Mouse (Mus musculus) spleen, adult 12 weeks (tissue): ENCODE data around the gene Olfr591.
"Not testable (repeated sequence)": the region's sequence is repeated elsewhere in the genome, so short reads cannot be mapped to it uniquely, and the experiment has no call there.

Experiments used
- DNase-seq: peaks from one replicate; pipeline ENCODE4 v3.0.0; 2022; ENCODE audit warnings: low spot score

Gene Olfr591

DNA sequence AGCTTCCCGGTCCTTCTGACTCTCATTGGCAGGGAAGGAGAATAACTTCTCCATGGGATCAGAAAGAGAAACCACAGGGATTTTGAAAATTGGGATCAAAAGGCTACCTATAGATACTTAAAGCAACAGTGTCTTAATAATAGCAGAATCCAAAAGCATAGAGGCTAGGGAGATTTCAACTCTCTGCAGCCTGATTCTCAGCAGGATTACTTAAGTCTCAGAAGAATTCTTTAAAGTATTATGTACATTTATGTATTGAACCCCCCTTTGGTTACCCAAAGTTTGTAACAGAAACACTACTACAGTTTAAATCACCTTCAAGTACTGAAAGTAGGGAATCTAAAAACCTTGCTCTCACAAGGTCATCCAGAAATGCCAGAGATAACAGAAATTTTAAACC, at the start of gene Olfr591:
Gene Olfr591, minus strand, starts transcription at position 101 of the 400 bp plus-strand sequence.
- DNase-seq, result no peak

DNA sequence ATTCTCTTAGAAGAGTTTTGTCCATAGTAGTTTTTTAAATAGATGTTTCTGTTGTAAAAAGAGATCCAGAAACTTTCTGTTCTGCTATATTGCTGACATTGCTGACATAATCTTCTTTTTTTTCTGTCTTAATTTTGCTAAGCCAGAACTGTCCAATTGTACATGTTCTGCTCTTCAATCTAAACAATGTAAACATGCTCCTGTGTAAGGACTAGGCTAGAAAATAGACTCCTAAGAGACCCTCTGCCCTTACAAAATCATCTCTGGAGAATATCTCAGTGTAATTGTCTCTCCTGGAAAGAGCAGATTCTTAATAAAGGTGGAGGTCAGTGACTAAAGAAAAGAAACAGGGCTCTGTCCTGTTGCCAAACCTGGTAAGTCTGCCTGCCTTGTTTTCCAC, 38.6 kb upstream of the Olfr591 start, which contains the start of gene Olfr594:
Gene Olfr594, plus strand, starts transcription at position 301 of the 400 bp plus-strand sequence.
- no peak for DNase-seq

DNA sequence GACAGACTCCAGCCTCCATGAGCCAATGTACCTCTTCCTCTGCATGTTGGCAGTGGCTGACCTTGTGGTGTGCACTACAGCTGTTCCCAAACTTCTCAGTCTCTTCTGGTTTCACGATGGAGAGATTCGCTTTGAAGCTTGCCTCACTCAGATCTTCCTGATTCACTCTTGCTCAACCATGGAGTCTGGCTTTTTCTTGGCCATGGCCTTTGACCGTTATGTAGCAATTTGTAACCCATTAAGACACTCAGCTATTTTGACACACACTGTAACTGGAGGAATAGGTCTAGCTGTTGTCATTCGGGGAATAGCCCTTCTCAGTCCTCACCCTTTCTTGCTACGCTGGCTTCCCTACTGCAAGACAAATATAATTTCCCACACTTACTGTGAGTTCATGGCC, 33.9 kb upstream of the Olfr591 start:
- not testable (repeated sequence) for DNase-seq

DNA sequence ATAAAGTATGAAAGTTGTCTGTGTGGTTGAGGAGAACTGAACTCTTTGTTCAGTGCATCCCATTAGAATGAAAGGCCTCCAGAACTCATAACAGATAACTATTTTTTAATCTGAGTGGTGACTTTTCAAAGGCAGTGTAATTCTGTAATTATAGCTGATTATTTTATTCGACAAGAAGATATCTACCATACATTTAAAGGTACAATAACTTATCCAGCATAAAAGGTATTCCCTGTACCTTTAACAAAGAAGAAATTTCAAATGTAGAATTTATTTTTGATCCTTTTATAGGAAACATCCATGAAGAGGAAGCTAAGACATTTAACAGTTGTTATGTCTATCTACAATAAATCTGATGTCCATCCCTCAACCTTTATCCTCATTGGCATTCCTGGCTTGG, 33.4 kb upstream of the Olfr591 start, which contains the start of gene Olfr593:
Gene Olfr593, plus strand, starts transcription at position 301 of the 400 bp plus-strand sequence.
- no peak for DNase-seq

DNA sequence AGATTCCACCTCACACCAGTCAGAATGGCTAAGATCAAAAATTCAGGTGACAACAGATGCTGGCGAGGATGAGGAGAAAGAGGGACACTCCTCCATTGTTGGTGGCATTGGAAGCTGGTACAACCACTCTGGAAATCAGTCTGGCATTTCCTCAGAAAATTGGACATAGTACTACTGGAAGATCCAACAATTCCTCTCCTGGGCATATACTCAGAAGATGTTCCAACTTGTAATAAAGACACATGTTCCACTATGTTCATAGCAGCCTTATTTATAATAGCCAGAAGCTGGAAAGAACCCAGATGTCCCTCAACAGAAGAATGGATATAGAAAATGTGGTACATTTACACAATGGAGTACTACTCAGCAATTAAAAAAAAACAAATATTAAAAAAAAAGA, 6.4 kb upstream of the Olfr591 start, which contains the start of gene Olfr592:
Gene Olfr592, plus strand, starts transcription at position 301 of the 400 bp plus-strand sequence.
- not testable (repeated sequence) for DNase-seq

DNA sequence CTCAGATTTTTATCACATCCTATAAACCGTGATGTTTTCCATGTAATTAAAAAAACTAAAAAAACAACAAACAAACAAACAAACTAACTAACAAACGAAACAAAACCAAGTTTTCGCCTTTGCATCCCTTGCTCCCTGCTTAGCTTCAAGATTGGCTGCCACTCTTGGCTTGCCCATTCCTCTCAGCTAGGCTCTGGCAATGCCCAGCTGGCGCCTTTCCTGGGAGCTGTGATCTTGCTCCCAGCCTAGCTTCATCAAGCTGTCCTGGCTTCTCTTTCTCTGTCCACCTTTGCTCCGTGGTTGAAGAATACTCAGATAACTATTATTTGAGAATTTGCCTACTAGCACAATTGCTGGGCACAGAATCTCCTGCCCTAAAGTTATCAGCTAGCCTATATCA, 8.4 kb downstream of the Olfr591 start:
- DNase-seq, result no peak

DNA sequence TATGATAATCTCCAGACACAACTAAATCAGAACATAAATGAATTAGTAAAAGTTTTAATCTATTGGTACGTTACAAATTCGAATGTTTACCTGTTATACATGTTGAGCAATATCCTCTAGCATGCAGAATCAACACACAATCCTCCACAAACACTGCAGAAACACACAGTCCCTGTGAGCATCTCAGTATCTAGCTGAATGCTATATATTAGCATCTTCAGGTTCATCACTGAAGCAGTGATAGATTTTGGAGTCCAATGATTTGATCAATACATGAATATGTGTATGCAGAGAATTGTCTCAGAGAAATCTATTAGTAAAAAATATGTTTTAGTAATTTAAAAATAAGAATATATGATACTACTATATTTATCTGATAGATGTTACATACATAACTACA, 21.9 kb downstream of the Olfr591 start, which contains the start of gene Olfr589:
Gene Olfr589, minus strand, starts transcription at position 101 of the 400 bp plus-strand sequence.
- DNase-seq, result no peak

DNA sequence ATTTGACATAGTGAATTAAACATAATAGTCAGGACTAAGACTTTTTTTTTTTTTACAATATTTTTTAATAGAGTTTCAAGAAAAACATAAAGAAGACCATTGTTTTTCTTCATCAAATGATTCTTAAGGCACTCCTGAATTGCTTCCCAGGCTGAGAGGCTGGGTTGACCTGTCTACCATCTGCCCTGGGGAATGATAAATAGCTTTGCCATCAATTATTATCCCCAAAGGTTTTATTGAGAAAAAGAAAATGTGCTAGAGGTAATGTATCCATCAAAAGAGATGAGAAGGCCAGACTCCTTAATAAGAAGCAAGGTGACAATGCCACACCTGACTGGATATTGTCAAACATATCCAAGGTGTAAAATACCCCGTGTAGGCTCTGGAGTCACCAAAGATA, 37.6 kb downstream of the Olfr591 start, which contains the start of gene Olfr588-ps1:
Gene Olfr588-ps1, plus strand, starts transcription at position 301 of the 400 bp plus-strand sequence.
- DNase-seq, result no peak

DNA sequence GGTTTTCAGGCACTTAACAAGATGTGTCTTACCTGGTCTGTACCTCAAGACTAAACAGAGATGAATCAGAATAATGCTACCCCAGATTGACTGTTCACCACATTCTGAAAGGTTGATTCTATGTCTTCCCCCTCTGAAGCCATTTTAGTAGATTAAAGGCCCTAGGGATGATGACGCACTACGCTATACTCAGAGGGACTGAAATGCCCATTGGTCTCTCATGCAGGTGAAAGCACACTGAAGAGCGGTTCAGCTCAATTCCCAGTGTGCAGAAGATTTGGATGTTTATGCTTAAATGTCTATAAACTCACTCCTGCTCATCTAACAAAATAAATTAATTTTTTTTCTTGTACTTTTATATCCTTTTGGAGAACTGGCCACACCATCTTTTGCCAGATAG, 52.6 kb downstream of the Olfr591 start, which contains the start of gene Olfr586:
Gene Olfr586, minus strand, starts transcription at position 101 of the 400 bp plus-strand sequence.
- no peak for DNase-seq

DNA sequence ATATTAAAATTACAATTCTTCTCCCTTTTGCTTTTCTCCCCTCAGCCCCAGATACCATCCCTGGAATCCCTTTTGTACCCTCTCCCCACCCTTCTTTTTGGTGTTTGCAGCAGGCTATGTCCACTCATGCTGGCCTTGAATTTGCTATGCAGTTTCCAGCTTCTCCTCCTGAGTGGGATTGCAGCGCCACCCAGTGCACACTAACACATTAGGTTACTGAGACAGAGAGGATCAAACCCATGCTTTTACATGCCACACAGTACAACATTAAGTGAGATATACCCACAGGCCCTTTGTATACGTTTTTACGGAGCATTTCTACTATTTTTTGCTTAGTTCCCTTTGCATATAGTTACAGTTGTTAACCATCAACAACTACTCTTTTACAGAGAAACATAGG, 58.7 kb downstream of the Olfr591 start:
- DNase-seq, result no peak
